ENCODE assay signal across 14 mouse cellular contexts in genomic region chr8:25447900-25448299, GRCm38 (mm10).
DNase-seq lines count a peak whose midpoint lies in the region; ATAC-seq lines count a peak whose summit lies in the region.
"Had no signal": no experiment of that assay in that cellular context is flagged by ENCODE, and none has a peak within 500 bp of the region (broad histone marks: within the 10 kb centered on the region; RNA-seq: fewer than 3 reads in every experiment).

No protein-coding gene starts in this region.

- peak; percentile 5 for DNase-seq in CD4-positive, CD25-positive, alpha-beta regulatory T cell, adult 2 months (ENCODE audit: low read depth, low spot score)
- peak; percentile 51 for DNase-seq in lung, postnatal 36 days
- no peak for DNase-seq in lung, postnatal 4 days
- no peak for DNase-seq in thymus, postnatal 14 days
- DNase-seq in embryo, embryonic 11 days = no peak
- DNase-seq in neural tube, embryonic 10.5 days (ENCODE audit: extremely low spot score, low spot score) = no peak
- DNase-seq: adrenal gland, postnatal 25 days; cerebellum, postnatal 14 days; gastrocnemius, postnatal 25 days; lung, embryonic 14.5 days; thymus, adult 18-20 months had no signal

- ATAC-seq in CD4-positive, CD25-positive, alpha-beta regulatory T cell, adult 4 months = no peak
- peak; percentile 73 for ATAC-seq in common myeloid progenitor, adult 5-6 weeks (replicated peaks; ENCODE audit: low read depth, poor library complexity, severe bottlenecking)
- ATAC-seq: forebrain, embryonic 16.5 days had no signal

Comparison
In these comparisons a context has a peak if more than half of its experiments do, and no peak if none do; other contexts are left out.
1. DNase-seq: peak in CD4-positive, CD25-positive, alpha-beta regulatory T cell, adult 2 months (single experiment) and lung, postnatal 36 days (single experiment); none in lung, postnatal 4 days (0 of 2), thymus, postnatal 14 days (single experiment), embryo, embryonic 11 days (single experiment) and neural tube, embryonic 10.5 days (single experiment).